Mouse (Mus musculus) kidney, adult 11 months (tissue): ENCODE results near the gene Stum.

Experiments used
- DNase-seq: peaks from one replicate; pipeline ENCODE4 v3.0.0; 2022

Stum gene

GRCm38 (mm10) chr1:180403694-180404606 lies 79.4 kb downstream of the Stum start:
- DNase-seq = peak; percentile 79

- DNase-seq = no peak
These were observed 80.0 kb downstream of the Stum start for GRCm38 (mm10) chr1:180403357-180403693.

- DNase-seq = no peak
These were observed 80.7 kb downstream of the Stum start for GRCm38 (mm10) chr1:180402481-180403081.

GRCm38 (mm10) chr1:180401725-180402124 lies 81.6 kb downstream of the Stum start:
- DNase-seq = no peak

GRCm38 (mm10) chr1:180400691-180401455 lies 82.4 kb downstream of the Stum start:
- no peak for DNase-seq

GRCm38 (mm10) chr1:180398446-180398845 lies 84.9 kb downstream of the Stum start:
- DNase-seq = no peak

GRCm38 (mm10) chr1:180397734-180398133 lies 85.6 kb downstream of the Stum start:
- DNase-seq = no peak

GRCm38 (mm10) chr1:180393873-180394272 lies 89.4 kb downstream of the Stum start:
- DNase-seq = peak; percentile 55

- no peak for DNase-seq
These were observed 90.1 kb downstream of the Stum start for GRCm38 (mm10) chr1:180393017-180393797.

- no peak for DNase-seq
These were observed 91.0 kb downstream of the Stum start for GRCm38 (mm10) chr1:180392137-180392798.

- no peak for DNase-seq
These were observed 91.7 kb downstream of the Stum start for GRCm38 (mm10) chr1:180391575-180391945.

- no peak for DNase-seq
These were observed 92.3 kb downstream of the Stum start for GRCm38 (mm10) chr1:180390746-180391574.

GRCm38 (mm10) chr1:180390321-180390731 lies 93.0 kb downstream of the Stum start:
- peak; percentile 64 for DNase-seq

- peak; percentile 55 for DNase-seq
These were observed 94.0 kb downstream of the Stum start for GRCm38 (mm10) chr1:180389213-180389760.

GRCm38 (mm10) chr1:180388481-180388880 lies 94.8 kb downstream of the Stum start:
- DNase-seq = no peak

GRCm38 (mm10) chr1:180387750-180388480 lies 95.4 kb downstream of the Stum start:
- no peak for DNase-seq

- peak; percentile 99 for DNase-seq
These were observed 96.2 kb downstream of the Stum start for GRCm38 (mm10) chr1:180386951-180387749.

- no peak for DNase-seq
These were observed 98.0 kb downstream of the Stum start for GRCm38 (mm10) chr1:180385308-180385707.

GRCm38 (mm10) chr1:180384486-180384885 lies 98.8 kb downstream of the Stum start:
- no peak for DNase-seq
